Mouse (Mus musculus) myocyte (in vitro differentiated cells): ENCODE data around the gene Cd5.

Experiments
- POLR2A ChIP-seq: IDR thresholded peaks from one replicate; pipeline ENCODE4 v1.6.1; 2011; ENCODE audit warnings: low read depth, mild to moderate bottlenecking, control low read depth, moderate library complexity; ENCODE audit not compliant: insufficient read length
- POLR2AphosphoS2 ChIP-seq: IDR thresholded peaks from one replicate; pipeline ENCODE4 v1.6.1; 2011; ENCODE audit warnings: low read depth, control low read depth; ENCODE audit not compliant: insufficient read length
- REST ChIP-seq: IDR thresholded peaks from one replicate; pipeline ENCODE4 v1.6.1; 2011; ENCODE audit warnings: mild to moderate bottlenecking, control low read depth, moderate library complexity; ENCODE audit not compliant: insufficient read depth, insufficient read length

DNA sequence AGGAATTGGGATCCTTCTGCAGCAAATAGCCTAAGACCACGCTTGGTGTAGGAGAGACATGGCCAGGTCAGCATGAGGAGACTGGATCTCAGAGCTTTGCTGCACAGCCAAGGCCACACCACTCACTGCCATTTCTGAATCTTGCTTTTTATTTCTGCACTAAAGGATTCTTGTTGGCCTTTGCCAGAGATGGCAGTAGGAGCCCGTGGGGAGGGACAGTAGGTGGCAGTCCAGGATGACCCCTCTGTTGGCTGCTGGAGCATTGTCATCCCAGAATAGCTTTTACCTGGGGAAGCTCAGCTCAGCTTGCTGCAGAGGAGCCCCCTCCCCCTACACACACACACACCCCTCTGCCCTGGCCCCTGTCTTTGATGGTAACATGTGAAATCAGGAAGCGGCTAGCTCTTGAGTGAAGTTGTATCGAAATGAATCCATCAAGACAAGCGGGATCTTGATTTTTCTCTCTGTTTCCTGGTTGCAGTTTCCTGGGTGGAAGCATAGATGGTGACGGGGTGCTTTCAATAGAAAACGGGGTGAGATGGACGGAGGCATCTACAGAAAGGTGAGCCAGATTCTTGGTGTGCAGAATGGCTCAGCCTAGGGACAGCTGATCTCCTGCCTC, 23.1 kb upstream of the Cd5 start:
- no peak for TF ChIP-seq REST
- TF ChIP-seq POLR2A, result no peak
- TF ChIP-seq POLR2AphosphoS2, result no peak
